Mouse (Mus musculus): ENCODE results near the gene Pik3ip1. TPM values are rescaled to one million over a fixed set of nuclear protein-coding genes. Genes with fewer than 3 reads are reported as not detected.

The Pik3ip1 gene
- polyA plus RNA-seq, 2 experiments, result 13.2 to 13.6 TPM

DNA sequence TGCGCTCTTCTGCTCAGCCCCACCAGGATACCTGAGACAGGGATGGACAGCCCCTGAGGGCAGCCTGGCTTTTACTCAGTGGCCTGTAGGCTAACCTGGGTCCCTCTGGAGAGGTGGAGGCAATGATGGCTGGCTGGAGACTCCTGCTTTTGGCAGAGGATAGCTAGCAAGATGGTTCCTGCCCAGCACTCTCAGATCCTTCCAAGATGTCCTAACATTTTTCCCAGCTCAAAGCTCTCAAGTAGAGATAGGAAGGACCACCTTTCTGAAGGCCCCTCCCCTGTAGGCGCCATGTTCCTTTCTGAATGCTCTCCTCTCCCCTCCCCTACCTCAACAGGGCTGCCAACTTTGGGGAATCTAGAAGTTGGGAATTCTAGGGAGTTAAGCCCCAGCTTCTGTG is 35.6 kb upstream of the Pik3ip1 start:
- peaks cover 20% of the 10 kb centered on the region for H3K4me1 ChIP-seq (ENCODE audit: control insufficient read depth, insufficient read depth, low read length)
- no peak overlapping the region for H3K4me2 ChIP-seq (replicated peaks; ENCODE audit: low read depth, low read length, severe bottlenecking)
- 92% methylated on average over 2 of the region's 2 CpGs for WGBS
- H3K4me3 ChIP-seq (replicated peaks; ENCODE audit: low read length), result no peak overlapping the region
- ATAC-seq (ENCODE audit: low FRiP score, low read depth), result no peak
- no peak overlapping the region for H3K9ac ChIP-seq (ENCODE audit: low read depth, low read length, severe bottlenecking)
- no peaks in the 10 kb centered on the region for H3K27me3 ChIP-seq (ENCODE audit: control insufficient read depth, insufficient read depth, low read length)
- no peak for TF ChIP-seq POLR2A (IDR thresholded peaks at IDR 0.05; ENCODE audit: borderline replicate concordance, extremely low read depth, insufficient read depth, insufficient read length)
- no peak overlapping the region for H3K27ac ChIP-seq (replicated peaks; ENCODE audit: low read depth, low read length)
- H3K9me3 ChIP-seq (ENCODE audit: control insufficient read depth, low read length), result no peaks in the 10 kb centered on the region
- H3K36me3 ChIP-seq (ENCODE audit: control insufficient read depth, insufficient read depth, low read length), result peaks cover 70% of the 10 kb centered on the region
- DNase-seq (ENCODE audit: low spot score), result no peak

- no peak overlapping the region for H3K27ac ChIP-seq (replicated peaks; ENCODE audit: low read depth, low read length)
- peaks cover 84% of the 10 kb centered on the region for H3K36me3 ChIP-seq (ENCODE audit: control insufficient read depth, insufficient read depth, low read length)
- no peaks in the 10 kb centered on the region for H3K9me3 ChIP-seq (ENCODE audit: control insufficient read depth, low read length)
- ATAC-seq (ENCODE audit: low FRiP score, low read depth) (no peak), DNase-seq (ENCODE audit: low spot score) (no peak)
- H3K4me2 ChIP-seq (replicated peaks; ENCODE audit: low read depth, low read length, severe bottlenecking), result no peak overlapping the region
- no peak overlapping the region for H3K4me3 ChIP-seq (replicated peaks; ENCODE audit: low read length)
- H3K9ac ChIP-seq (ENCODE audit: low read depth, low read length, severe bottlenecking), result no peak overlapping the region
- H3K4me1 ChIP-seq (ENCODE audit: control insufficient read depth, insufficient read depth, low read length), result peaks cover 20% of the 10 kb centered on the region
- TF ChIP-seq POLR2A (IDR thresholded peaks at IDR 0.05; ENCODE audit: borderline replicate concordance, extremely low read depth, insufficient read depth, insufficient read length), result no peak
- WGBS, result 76% methylated on average over 5 of the region's 5 CpGs
- no peaks in the 10 kb centered on the region for H3K27me3 ChIP-seq (ENCODE audit: control insufficient read depth, insufficient read depth, low read length)
Observed at GRCm38 (mm10) chr11:3296056-3296455, 34.1 kb upstream of the Pik3ip1 start.

- ATAC-seq (ENCODE audit: low FRiP score, low read depth) (no peak), DNase-seq (ENCODE audit: low spot score) (no peak)
- Histone ChIP-seq H3K4me2 (replicated peaks; ENCODE audit: low read depth, low read length, severe bottlenecking) (no peak overlapping the region), H3K27me3 (ENCODE audit: control insufficient read depth, insufficient read depth, low read length) (no peaks in the 10 kb centered on the region), H3K9ac (ENCODE audit: low read depth, low read length, severe bottlenecking) (no peak overlapping the region), H3K9me3 (ENCODE audit: control insufficient read depth, low read length) (no peaks in the 10 kb centered on the region), H3K27ac (replicated peaks; ENCODE audit: low read depth, low read length) (no peak overlapping the region), H3K4me3 (replicated peaks; ENCODE audit: low read length) (no peak overlapping the region), H3K36me3 (ENCODE audit: control insufficient read depth, insufficient read depth, low read length) (peaks cover 96% of the 10 kb centered on the region), H3K4me1 (ENCODE audit: control insufficient read depth, insufficient read depth, low read length) (peaks cover 19% of the 10 kb centered on the region)
- no peak for TF ChIP-seq POLR2A (IDR thresholded peaks at IDR 0.05; ENCODE audit: borderline replicate concordance, extremely low read depth, insufficient read depth, insufficient read length)
- WGBS, result 89% methylated on average over 10 of the region's 10 CpGs
Observed at GRCm38 (mm10) chr11:3297871-3298812, 32.1 kb upstream of the Pik3ip1 start.

DNA sequence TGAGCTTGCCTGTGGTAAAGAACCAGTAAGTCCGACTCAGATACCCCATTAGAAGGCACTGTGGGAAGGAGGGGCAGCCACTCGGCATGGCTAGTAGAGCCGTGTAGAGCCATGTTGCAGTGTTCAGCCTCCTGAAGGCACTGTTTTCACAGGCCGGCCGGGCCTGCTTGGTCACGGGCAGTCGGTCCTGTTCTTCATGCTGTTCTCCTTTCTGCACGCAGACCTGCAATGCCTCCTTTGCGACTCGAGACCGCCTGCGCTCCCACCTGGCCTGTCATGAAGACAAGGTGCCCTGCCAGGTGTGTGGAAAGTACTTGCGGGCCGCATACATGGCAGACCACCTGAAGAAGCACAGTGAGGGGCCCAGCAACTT is 31.4 kb upstream of the Pik3ip1 start:
- H3K27ac ChIP-seq (replicated peaks; ENCODE audit: low read depth, low read length), result no peak overlapping the region
- peaks cover 96% of the 10 kb centered on the region for H3K36me3 ChIP-seq (ENCODE audit: control insufficient read depth, insufficient read depth, low read length)
- WGBS, result 88% methylated on average over 14 of the region's 14 CpGs
- no peak overlapping the region for H3K9ac ChIP-seq (ENCODE audit: low read depth, low read length, severe bottlenecking)
- no peak for TF ChIP-seq POLR2A (IDR thresholded peaks at IDR 0.05; ENCODE audit: borderline replicate concordance, extremely low read depth, insufficient read depth, insufficient read length)
- no peak for ATAC-seq (ENCODE audit: low FRiP score, low read depth)
- H3K4me3 ChIP-seq (replicated peaks; ENCODE audit: low read length), result no peak overlapping the region
- no peak overlapping the region for H3K4me2 ChIP-seq (replicated peaks; ENCODE audit: low read depth, low read length, severe bottlenecking)
- H3K27me3 ChIP-seq (ENCODE audit: control insufficient read depth, insufficient read depth, low read length), result no peaks in the 10 kb centered on the region
- H3K9me3 ChIP-seq (ENCODE audit: control insufficient read depth, low read length), result no peaks in the 10 kb centered on the region
- H3K4me1 ChIP-seq (ENCODE audit: control insufficient read depth, insufficient read depth, low read length), result peaks cover 15% of the 10 kb centered on the region; the same call in 1 of the 2 replicates
- DNase-seq (ENCODE audit: low spot score), result no peak

DNA sequence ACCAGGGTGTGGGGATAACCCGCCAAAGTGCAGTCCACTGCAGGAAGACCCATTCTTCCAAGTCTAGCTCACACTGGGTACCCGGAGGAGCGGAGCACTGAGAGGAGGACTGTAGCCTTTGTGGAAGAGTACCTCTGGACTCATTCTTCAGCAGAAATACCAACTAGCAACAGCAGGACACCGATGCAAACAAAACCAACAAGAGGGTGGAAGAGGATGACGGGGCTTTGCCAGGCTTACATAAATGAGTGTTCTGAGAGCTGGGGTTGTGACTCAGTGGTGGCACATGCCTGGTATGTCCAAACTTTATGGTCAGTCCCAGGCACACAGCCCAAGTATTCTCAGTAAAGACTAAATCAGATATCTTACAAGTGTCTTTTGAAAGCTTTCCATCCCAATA is 29.1 kb upstream of the Pik3ip1 start:
- 95% methylated on average over 5 of the region's 5 CpGs for WGBS
- Histone ChIP-seq H3K4me3 (replicated peaks; ENCODE audit: low read length) (no peak overlapping the region), H3K9ac (ENCODE audit: low read depth, low read length, severe bottlenecking) (no peak overlapping the region), H3K27ac (replicated peaks; ENCODE audit: low read depth, low read length) (no peak overlapping the region), H3K9me3 (ENCODE audit: control insufficient read depth, low read length) (no peaks in the 10 kb centered on the region), H3K27me3 (ENCODE audit: control insufficient read depth, insufficient read depth, low read length) (no peaks in the 10 kb centered on the region), H3K4me1 (ENCODE audit: control insufficient read depth, insufficient read depth, low read length) (peaks cover 8% of the 10 kb centered on the region; the same call in 1 of the 2 replicates), H3K4me2 (replicated peaks; ENCODE audit: low read depth, low read length, severe bottlenecking) (no peak overlapping the region), H3K36me3 (ENCODE audit: control insufficient read depth, insufficient read depth, low read length) (peaks cover 97% of the 10 kb centered on the region)
- DNase-seq (ENCODE audit: low spot score), result no peak
- TF ChIP-seq POLR2A (IDR thresholded peaks at IDR 0.05; ENCODE audit: borderline replicate concordance, extremely low read depth, insufficient read depth, insufficient read length), result no peak
- no peak for ATAC-seq (ENCODE audit: low FRiP score, low read depth)

Measured in limb, embryonic 14.5 days (tissue).